Mouse (Mus musculus) MEL (cell line): ENCODE data around the gene Ipo5. TPM values are rescaled to one million over a fixed set of nuclear protein-coding genes. Genes with fewer than 3 reads are reported as not detected.

Experiments used
- DNase-seq: peaks from one replicate; pipeline ENCODE4 v3.0.0; 2011; ENCODE audit warnings: low read depth, low spot score
- H3K27ac ChIP-seq: 2 replicates; pipeline ENCODE4 v1.5.1; 2012; ENCODE audit warnings: low read depth, mild to moderate bottlenecking, control low read depth, low read length, moderate library complexity; ENCODE audit not compliant: control insufficient read depth
- H3K27me3 ChIP-seq, 2 experiments: fragments of 150-350 bp in 1 of 2; sonication (generic) in 1 of 2; 2 replicates each; pipeline ENCODE4 v1.6.1; 2012; ENCODE audit warnings: low read length in 2 of 2, mild to moderate bottlenecking in 2 of 2, improper control_type of control experiment in 1 of 2, moderate library complexity in 1 of 2; ENCODE audit not compliant: insufficient read depth in 2 of 2, control insufficient read depth in 1 of 2
- H3K36me3 ChIP-seq, 2 experiments: 2 replicates each; pipeline ENCODE4 v1.6.1; 2012 to 2014; ENCODE audit warnings: low read length in 2 of 2, improper control_type of control experiment in 1 of 2, inconsistent platforms in 1 of 2, mild to moderate bottlenecking in 1 of 2; ENCODE audit not compliant: insufficient read depth in 2 of 2, control insufficient read depth in 1 of 2
- H3K4me1 ChIP-seq, 2 experiments: fragments of 150-350 bp in 1 of 2; sonication (generic) in 1 of 2; 2 replicates each; pipeline ENCODE4 v1.6.1; 2012; ENCODE audit warnings: low read length in 2 of 2, improper control_type of control experiment in 1 of 2, mild to moderate bottlenecking in 1 of 2; ENCODE audit not compliant: insufficient read depth in 2 of 2, control insufficient read depth in 1 of 2
- H3K4me3 ChIP-seq, 2 experiments: fragments of 150-350 bp in 1 of 2; sonication (generic) in 1 of 2; 2 replicates each; pipeline ENCODE4 v1.5.1; 2012; ENCODE audit warnings: low read depth in 2 of 2, low read length in 2 of 2, mild to moderate bottlenecking in 2 of 2, moderate library complexity in 2 of 2, control low read depth in 1 of 2, improper control_type of control experiment in 1 of 2; ENCODE audit not compliant: control insufficient read depth in 1 of 2, insufficient read depth in 1 of 2
- H3K79me2 ChIP-seq: 2 replicates; pipeline ENCODE4 v1.6.1; 2012; ENCODE audit warnings: mild to moderate bottlenecking, low read length, moderate library complexity; ENCODE audit not compliant: control insufficient read depth, poor library complexity, insufficient read depth
- H3K9ac ChIP-seq: 2 replicates; pipeline ENCODE4 v1.6.1; 2012; ENCODE audit warnings: low read depth, mild to moderate bottlenecking, control low read depth, low read length, moderate library complexity; ENCODE audit not compliant: control insufficient read depth, poor library complexity, severe bottlenecking
- H3K9me3 ChIP-seq: fragments of 150-350 bp; sonication (generic); replicated peaks from 2 replicates; pipeline ENCODE4 v1.6.1; 2012; ENCODE audit warnings: mild to moderate bottlenecking, low read length, improper control_type of control experiment, moderate library complexity; ENCODE audit not compliant: insufficient read depth
- BHLHE40 ChIP-seq: IDR thresholded peaks from 2 replicates; pipeline ENCODE4 v1.6.1; 2012; ENCODE audit warnings: low read depth, mild to moderate bottlenecking, inconsistent platforms, low read length, improper control_type of control experiment, borderline replicate concordance
- CHD1 ChIP-seq: IDR thresholded peaks from 2 replicates; pipeline ENCODE4 v1.6.1; 2012; ENCODE audit warnings: low read depth, mild to moderate bottlenecking, inconsistent platforms, low read length, improper control_type of control experiment
- CHD2 ChIP-seq: IDR thresholded peaks from 2 replicates; pipeline ENCODE4 v1.6.1; 2011; ENCODE audit warnings: low read length, improper control_type of control experiment
- CTCF ChIP-seq, 3 experiments: IDR thresholded peaks in 2 of 3; conservative IDR thresholded peaks in 1 of 3; 2 replicates each; pipeline ENCODE4 v1.5.1; 2011 to 2012; ENCODE audit warnings: low read length in 3 of 3, low read depth in 2 of 3, mild to moderate bottlenecking in 2 of 3, improper control_type of control experiment in 1 of 3, inconsistent platforms in 1 of 3, mixed read lengths in 1 of 3, moderate library complexity in 1 of 3; ENCODE audit not compliant: control insufficient read depth in 1 of 3, insufficient read depth in 1 of 3, poor library complexity in 1 of 3, severe bottlenecking in 1 of 3
- ELF1 ChIP-seq: IDR thresholded peaks from 2 replicates; pipeline ENCODE4 v1.6.1; 2014; ENCODE audit warnings: low read depth, mild to moderate bottlenecking, inconsistent platforms, low read length, improper control_type of control experiment, moderate library complexity
- ETS1 ChIP-seq: IDR thresholded peaks from 2 replicates; pipeline ENCODE4 v1.6.1; 2012; ENCODE audit warnings: low read depth, mild to moderate bottlenecking, inconsistent platforms, low read length, improper control_type of control experiment, moderate library complexity
- GABPA ChIP-seq: IDR thresholded peaks from 2 replicates; pipeline ENCODE4 v1.6.1; 2012; ENCODE audit warnings: low read depth, mild to moderate bottlenecking, inconsistent platforms, low read length, improper control_type of control experiment, moderate library complexity
- JUND ChIP-seq: IDR thresholded peaks from 2 replicates; pipeline ENCODE4 v1.6.1; 2011; ENCODE audit warnings: low read depth, mild to moderate bottlenecking, improper control_type of control experiment, low read length
- MAZ ChIP-seq: IDR thresholded peaks from 2 replicates; pipeline ENCODE4 v1.6.1; 2012; ENCODE audit warnings: low read depth, mild to moderate bottlenecking, inconsistent platforms, low read length, improper control_type of control experiment
- MEF2A ChIP-seq: IDR thresholded peaks from 2 replicates; pipeline ENCODE4 v1.6.1; 2014; ENCODE audit warnings: low read depth, mild to moderate bottlenecking, inconsistent platforms, low read length, improper control_type of control experiment; ENCODE audit not compliant: poor library complexity, insufficient replicate concordance, severe bottlenecking; ENCODE audit errors: extremely low read depth
- MYB ChIP-seq: IDR thresholded peaks from 2 replicates; pipeline ENCODE4 v1.6.1; 2011; ENCODE audit warnings: mild to moderate bottlenecking, low read depth, low read length, improper control_type of control experiment
- NELFE ChIP-seq: IDR thresholded peaks from 2 replicates; pipeline ENCODE4 v1.6.1; 2011; ENCODE audit warnings: low read depth, low read length, improper control_type of control experiment
- NRF1 ChIP-seq: IDR thresholded peaks from 2 replicates; pipeline ENCODE4 v1.6.1; 2014; ENCODE audit warnings: low read depth, mild to moderate bottlenecking, inconsistent platforms, low read length, improper control_type of control experiment, moderate library complexity; ENCODE audit not compliant: poor library complexity, insufficient read depth, severe bottlenecking
- TAL1 ChIP-seq: IDR thresholded peaks from 2 replicates; pipeline ENCODE4 v1.6.1; 2012; ENCODE audit warnings: mild to moderate bottlenecking, inconsistent platforms, low read length, moderate library complexity, mixed read lengths
- TCF12 ChIP-seq: IDR thresholded peaks from 2 replicates; pipeline ENCODE4 v1.6.1; 2014; ENCODE audit warnings: low read depth, mild to moderate bottlenecking, inconsistent platforms, low read length, improper control_type of control experiment, moderate library complexity
- USF1 ChIP-seq: IDR thresholded peaks from 2 replicates; pipeline ENCODE4 v1.6.1; 2014; ENCODE audit warnings: low read depth, mild to moderate bottlenecking, inconsistent platforms, low read length, improper control_type of control experiment, moderate library complexity
- ZC3H11A ChIP-seq: IDR thresholded peaks from 2 replicates; pipeline ENCODE4 v1.6.1; 2012; ENCODE audit warnings: low read depth, mild to moderate bottlenecking, inconsistent platforms, low read length, improper control_type of control experiment
- ZNF384 ChIP-seq: IDR thresholded peaks from 2 replicates; pipeline ENCODE4 v1.6.1; 2012; ENCODE audit warnings: low read depth, mild to moderate bottlenecking, inconsistent platforms, low read length, improper control_type of control experiment
- polyA plus RNA-seq, 2 experiments: library from polyadenylated mRNA; stranded (reverse) in 1 of 2; unstranded in 1 of 2; fragments of >175 nt in 1 of 2; fragments of >200 nt in 1 of 2; gene quantifications; 2 replicates each; pipeline versions ENCODE4 v1.2.1 to v1.2.4; 2012; ENCODE audit warnings: low replicate concordance in 2 of 2, low read depth in 1 of 2; ENCODE audit not compliant: insufficient read length in 2 of 2, insufficient read depth in 1 of 2, missing spikeins in 1 of 2
- total RNA-seq: library from RNA; depleted of rRNA; stranded (reverse); fragments of 300-350 nt; gene quantifications from 2 replicates; pipeline ENCODE4 v1.2.3, GENCODE M21; 2012; rRNA removed

The Ipo5 gene
- total and polyA plus RNA-seq, 3 experiments: 32.1 to 193 (median 157) TPM

- Histone ChIP-seq H3K27me3 (no peaks in the 10 kb centered on the region; a peak in 1 of 4 replicates), H3K9ac (no peak overlapping the region), H3K27ac (no peak overlapping the region), H3K4me3 (no peak overlapping the region), H3K36me3 (no peaks in the 10 kb centered on the region)
- TF ChIP-seq USF1 (no peak), CHD1 (no peak), TAL1 (no peak), ELF1 (no peak), ZC3H11A (no peak), NRF1 (no peak), NELFE (no peak), BHLHE40 (no peak), MEF2A (no peak), MYB (no peak), TCF12 (no peak), ZNF384 (no peak), MAZ (no peak), CHD2 (no peak), ETS1 (no peak), JUND (no peak), CTCF (IDR thresholded peaks at IDR 0.05 in 2 of 3, conservative IDR thresholded peaks at IDR 0.05 in 1 of 3; ENCODE audit: control insufficient read depth in 1 of 3, insufficient read depth in 1 of 3, low read depth in 2 of 3, low read length in 3 of 3, poor library complexity in 1 of 3, severe bottlenecking in 1 of 3) (no peak), GABPA (no peak)
- TF ChIP-seq, all 39 proteins: peak for 0
- no peak for DNase-seq
- no peaks in the 10 kb centered on the region for H3K4me1 ChIP-seq
- no peaks in the 10 kb centered on the region for H3K9me3 ChIP-seq
- no peaks in the 10 kb centered on the region for H3K79me2 ChIP-seq
Observed at GRCm38 (mm10) chr14:120989126-120989525, 78.1 kb downstream of the Ipo5 start.

Other genes with a start within 250 kb of the Ipo5 start
- gene Farp1, start 124.0 kb downstream of the Ipo5 start, total RNA-seq: 0.52 and 0.62 TPM in 2 replicates
- gene Farp1, start 124.0 kb downstream of the Ipo5 start, polyA plus RNA-seq: 1 to 10 TPM in 1 of 2 experiments, not detected in 1; 1.1 TPM